Mouse (Mus musculus) retina, adult 2 months (tissue): ENCODE results near the gene Gdpd3.
"Not testable (repeated sequence)": the region's sequence is repeated elsewhere in the genome, so short reads cannot be mapped to it uniquely, and the experiment has no call there.

Experiments
- DNase-seq: peaks from one replicate; pipeline ENCODE4 v3.0.0-alpha.2; 2012; ENCODE audit warnings: low read depth, low spot score

Gene Gdpd3

GRCm38 (mm10) chr7:126760391-126760802 is 5.7 kb upstream of the Gdpd3 start:
- DNase-seq, result no peak

GRCm38 (mm10) chr7:126760956-126761355 is 5.2 kb upstream of the Gdpd3 start:
- DNase-seq, result no peak

- no peak for DNase-seq
Observed at GRCm38 (mm10) chr7:126761529-126762067, 4.5 kb upstream of the Gdpd3 start.

- no peak for DNase-seq
Observed at GRCm38 (mm10) chr7:126762471-126763008, 3.6 kb upstream of the Gdpd3 start.

GRCm38 (mm10) chr7:126765540-126765939 is 594 bp upstream of the Gdpd3 start:
- DNase-seq, result no peak

GRCm38 (mm10) chr7:126767001-126767400 is 867 bp downstream of the Gdpd3 start:
- no peak for DNase-seq

GRCm38 (mm10) chr7:126770784-126771183 is 4.7 kb downstream of the Gdpd3 start:
- no peak for DNase-seq

- DNase-seq, result no peak
Observed at GRCm38 (mm10) chr7:126773351-126773750, 7.2 kb downstream of the Gdpd3 start.

GRCm38 (mm10) chr7:126774463-126774862 is 8.3 kb downstream of the Gdpd3 start:
- no peak for DNase-seq

GRCm38 (mm10) chr7:126775185-126775977 is 9.2 kb downstream of the Gdpd3 start:
- DNase-seq, result no peak

- DNase-seq, result no peak
Observed at GRCm38 (mm10) chr7:126775978-126776234, 9.8 kb downstream of the Gdpd3 start.

- peak; percentile 77 for DNase-seq
Observed at GRCm38 (mm10) chr7:126776598-126777057, 10.5 kb downstream of the Gdpd3 start, which contains the start of gene Ypel3. Gene Ypel3, plus strand, starts transcription at chr7:126776955.

GRCm38 (mm10) chr7:126777476-126777875 is 11.3 kb downstream of the Gdpd3 start:
- no peak for DNase-seq

- DNase-seq, result no peak
Observed at GRCm38 (mm10) chr7:126778147-126778546, 12.0 kb downstream of the Gdpd3 start.

- DNase-seq, result not testable (repeated sequence)
Observed at GRCm38 (mm10) chr7:126779101-126779500, 13.0 kb downstream of the Gdpd3 start.

- no peak for DNase-seq
Observed at GRCm38 (mm10) chr7:126779983-126780970, 14.1 kb downstream of the Gdpd3 start.

GRCm38 (mm10) chr7:126780971-126781635 is 15.0 kb downstream of the Gdpd3 start, which contains the start of gene Tbx6:
Gene Tbx6, plus strand, starts transcription at chr7:126781483.
- DNase-seq, result no peak

- DNase-seq, result no peak
Observed at GRCm38 (mm10) chr7:126781661-126782370, 15.7 kb downstream of the Gdpd3 start.

- DNase-seq, result no peak
Observed at GRCm38 (mm10) chr7:126782693-126783092, 16.6 kb downstream of the Gdpd3 start.

- no peak for DNase-seq
Observed at GRCm38 (mm10) chr7:126784469-126784868, 18.3 kb downstream of the Gdpd3 start.

- DNase-seq, result no peak
Observed at GRCm38 (mm10) chr7:126785056-126785455, 18.9 kb downstream of the Gdpd3 start.
